Mouse (Mus musculus) heart, embryonic 15.5 days (tissue): ENCODE measurements around the gene Arhgap10. TPM values are rescaled to one million over a fixed set of nuclear protein-coding genes. Genes with fewer than 3 reads are reported as not detected.

Source experiments
- ATAC-seq: fragments of 200-750 bp; cut with Nextera tagmentation; replicated peaks from 2 replicates; pipeline ENCODE4 v1.8.0; 2017; ENCODE audit warnings: low read depth, moderate TSS enrichment; ENCODE audit not compliant: insufficient number of reproducible peaks, insufficient read depth, low FRiP score
- H3K27ac ChIP-seq: fragments of 300-500 bp; sonication (generic); 2 replicates; pipeline ENCODE4 v1.5.1; 2015; ENCODE audit warnings: mild to moderate bottlenecking, inconsistent platforms
- H3K27me3 ChIP-seq: fragments of 300-500 bp; sonication (generic); 2 replicates; pipeline ENCODE4 v1.6.1; 2015; ENCODE audit warnings: inconsistent platforms
- H3K36me3 ChIP-seq: fragments of 300-500 bp; sonication (generic); 2 replicates; pipeline ENCODE4 v1.6.1; 2015; ENCODE audit warnings: mild to moderate bottlenecking, inconsistent platforms
- H3K4me1 ChIP-seq: fragments of 300-500 bp; sonication (generic); replicated peaks from 2 replicates; pipeline ENCODE4 v1.6.1; 2015; ENCODE audit warnings: inconsistent platforms
- H3K4me2 ChIP-seq: fragments of 300-500 bp; sonication (generic); 2 replicates; pipeline ENCODE4 v1.6.1; 2015; ENCODE audit warnings: inconsistent platforms, mild to moderate bottlenecking, moderate library complexity
- H3K4me3 ChIP-seq: fragments of 300-500 bp; sonication (generic); 2 replicates; pipeline ENCODE4 v1.5.1; 2015; ENCODE audit warnings: mild to moderate bottlenecking, inconsistent platforms
- H3K9ac ChIP-seq: fragments of 300-500 bp; sonication (generic); 2 replicates; pipeline ENCODE4 v1.6.1; 2015; ENCODE audit warnings: mild to moderate bottlenecking, inconsistent platforms
- H3K9me3 ChIP-seq: fragments of 300-500 bp; sonication (generic); replicated peaks from 2 replicates; pipeline ENCODE4 v1.6.1; 2016; ENCODE audit warnings: inconsistent platforms
- WGBS: fragments of 180-500 bp; shearing (Covaris S2); methylation state at CpG from one replicate; pipeline ENCODE4 v1.1.7; 2015; ENCODE audit warnings: mixed read lengths; 5-methylcytosine and 5-hydroxymethylcytosine counted together
- polyA plus RNA-seq: library from polyadenylated mRNA; unstranded; fragments of >200 nt; fragmentation: Nextera tagmentation; extraction: Ambion mirVana; gene quantifications from 2 replicates; pipeline ENCODE4 v1.2.1, GENCODE M21; 2015

Arhgap10 gene
- polyA plus RNA-seq, 1 experiment from 2014 or later: 29.3 TPM

DNA sequence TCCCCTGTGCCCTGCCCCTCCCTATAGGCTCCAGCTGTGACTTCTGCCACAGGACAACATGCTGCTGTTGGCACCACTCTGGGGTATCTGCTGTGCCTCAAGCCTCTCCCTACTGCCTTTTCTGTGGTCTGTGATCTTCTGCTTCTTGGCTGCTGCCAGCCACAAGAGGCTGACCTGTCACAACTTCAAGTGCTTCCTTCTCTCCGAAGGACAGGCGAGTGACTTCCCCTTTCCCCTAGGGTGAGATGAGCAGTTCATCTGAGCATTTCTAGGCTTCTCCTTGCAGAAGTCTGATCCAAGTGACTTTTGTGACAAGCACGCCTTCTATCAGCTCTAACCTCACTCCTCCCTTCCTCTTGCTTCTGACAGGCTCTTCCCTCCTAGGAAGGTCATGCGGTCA, 34.1 kb downstream of the Arhgap10 start:
- Histone ChIP-seq H3K4me2 (no peak overlapping the region), H3K4me1 (peaks cover 85% of the 10 kb centered on the region), H3K4me3 (no peak overlapping the region), H3K27me3 (no peaks in the 10 kb centered on the region), H3K36me3 (no peaks in the 10 kb centered on the region), H3K27ac (peak overlapping the region; percentile 12; the same call in 1 of the 2 replicates), H3K9ac (0 out of 2 replicates have a peak overlapping the region, but pooled peaks have one; percentile 11), H3K9me3 (no peaks in the 10 kb centered on the region)
- no peak for ATAC-seq
- 48% methylated on average over 4 of the region's 4 CpGs for WGBS

DNA sequence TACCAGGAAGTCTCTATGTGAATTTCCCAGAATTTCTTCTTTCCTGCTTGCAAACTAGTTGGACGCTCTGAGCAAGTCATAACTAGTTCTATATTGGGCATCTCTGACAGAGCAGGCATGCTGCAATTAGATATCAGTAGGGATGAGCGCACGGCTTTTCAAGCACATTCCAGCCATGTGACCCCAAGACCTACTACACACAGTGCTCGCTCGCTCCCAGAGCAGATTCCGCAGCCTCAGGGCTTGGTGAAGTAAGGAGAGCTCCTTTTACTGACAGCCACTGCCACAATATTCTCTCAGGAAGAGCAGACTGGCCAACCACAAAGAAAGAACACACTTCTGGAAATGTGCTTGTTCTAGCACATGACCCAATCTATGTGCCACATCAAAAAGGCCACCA, 36.0 kb downstream of the Arhgap10 start:
- 0 out of 2 replicates have a peak overlapping the region, but pooled peaks have one; percentile 3 for H3K4me2 ChIP-seq
- no peaks in the 10 kb centered on the region for H3K9me3 ChIP-seq
- 28% methylated on average over 6 of the region's 6 CpGs for WGBS
- peaks cover 81% of the 10 kb centered on the region for H3K4me1 ChIP-seq
- H3K9ac ChIP-seq: no peak overlapping the region
- no peaks in the 10 kb centered on the region for H3K36me3 ChIP-seq
- H3K27ac ChIP-seq: peak overlapping the region; percentile 78
- no peak overlapping the region for H3K4me3 ChIP-seq
- ATAC-seq: peak; percentile 73
- H3K27me3 ChIP-seq: no peaks in the 10 kb centered on the region

- Histone ChIP-seq H3K27ac (peak overlapping the region; percentile 30; the same call in 1 of the 2 replicates), H3K4me3 (no peak overlapping the region), H3K4me1 (peaks cover 66% of the 10 kb centered on the region), H3K4me2 (no peak overlapping the region), H3K9me3 (no peaks in the 10 kb centered on the region), H3K36me3 (no peaks in the 10 kb centered on the region), H3K27me3 (no peaks in the 10 kb centered on the region), H3K9ac (no peak overlapping the region)
- WGBS: 62% methylated on average over 9 of the region's 9 CpGs
- no peak for ATAC-seq
Measured at GRCm38 (mm10) chr8:77479995-77480394, 37.8 kb downstream of the Arhgap10 start.

DNA sequence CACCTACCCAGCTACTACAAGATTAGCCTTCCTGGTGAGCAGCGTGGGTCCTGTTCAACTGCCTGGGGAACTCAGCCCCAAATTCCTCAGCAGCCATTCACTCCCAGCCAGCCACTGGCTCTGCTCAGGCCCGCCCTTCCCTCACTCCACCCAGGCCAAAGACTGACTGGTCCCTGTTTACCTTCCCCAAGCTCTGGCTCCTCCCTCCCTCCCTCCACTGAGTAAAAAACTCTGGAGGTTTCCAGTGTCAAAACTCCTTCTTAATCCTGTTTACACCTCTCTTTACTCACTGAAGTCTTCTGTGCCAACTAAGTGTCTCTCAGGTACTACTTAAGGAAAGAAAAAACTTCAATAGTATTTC, 38.9 kb downstream of the Arhgap10 start:
- Histone ChIP-seq H3K4me1 (peaks cover 65% of the 10 kb centered on the region), H3K27ac (peak overlapping the region; percentile 77), H3K27me3 (no peaks in the 10 kb centered on the region), H3K9me3 (no peaks in the 10 kb centered on the region), H3K36me3 (no peaks in the 10 kb centered on the region), H3K4me2 (no peak overlapping the region), H3K4me3 (no peak overlapping the region), H3K9ac (no peak overlapping the region)
- 27% methylated on average over 2 of the region's 2 CpGs for WGBS
- no peak for ATAC-seq

DNA sequence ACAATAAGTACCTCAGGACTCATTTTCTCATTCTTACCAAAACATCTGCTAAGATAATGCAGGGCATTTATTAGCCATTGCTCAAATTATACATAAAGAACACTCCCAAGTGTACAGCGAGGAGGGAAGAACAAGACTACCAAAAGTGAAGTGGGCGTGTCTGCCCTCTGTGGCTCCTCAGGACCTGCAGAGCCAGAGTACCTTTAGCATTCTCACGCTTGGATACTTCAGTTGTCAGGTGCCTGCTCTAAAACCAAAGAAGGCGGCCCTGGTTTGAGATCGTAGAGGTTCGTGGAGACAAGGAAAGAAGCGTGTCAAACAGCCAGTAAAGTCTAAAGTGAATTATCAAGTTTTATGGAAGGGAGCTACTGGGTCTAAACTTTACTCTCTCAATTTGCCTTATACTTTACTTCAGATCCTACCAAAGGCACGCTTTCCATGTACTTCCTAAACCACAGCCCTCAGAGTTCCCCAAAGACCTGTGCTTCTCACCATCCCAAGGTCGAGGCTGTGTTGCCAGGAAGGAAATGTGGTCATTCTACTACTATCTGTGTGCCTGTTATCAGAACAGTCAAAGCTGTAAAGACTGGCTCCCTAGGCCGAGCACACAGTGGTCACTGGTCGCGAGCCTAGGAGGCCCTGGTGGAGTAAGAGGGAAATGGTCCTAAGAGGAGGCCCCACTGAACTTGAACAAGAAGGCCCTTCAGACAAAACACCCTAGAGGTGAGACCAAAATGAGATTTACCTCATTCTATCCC, 39.4 kb downstream of the Arhgap10 start:
- WGBS: 56% methylated on average over 12 of the region's 12 CpGs

GRCm38 (mm10) chr8:77477684-77478083, 40.1 kb downstream of the Arhgap10 start:
- H3K4me3 ChIP-seq: no peak overlapping the region
- H3K36me3 ChIP-seq: no peaks in the 10 kb centered on the region
- peaks cover 67% of the 10 kb centered on the region for H3K4me1 ChIP-seq
- no peak for ATAC-seq
- H3K27ac ChIP-seq: peak overlapping the region; percentile 77
- H3K4me2 ChIP-seq: no peak overlapping the region
- H3K9ac ChIP-seq: no peak overlapping the region
- 33% methylated on average over 12 of the region's 12 CpGs for WGBS
- no peaks in the 10 kb centered on the region for H3K27me3 ChIP-seq
- no peaks in the 10 kb centered on the region for H3K9me3 ChIP-seq

More for the DNA sequence above, 39.4 kb downstream of the Arhgap10 start:
- H3K27ac ChIP-seq: peak overlapping the region; percentile 77
- no peak overlapping the region for H3K9ac ChIP-seq
- no peak overlapping the region for H3K4me2 ChIP-seq
- no peak for ATAC-seq
- no peaks in the 10 kb centered on the region for H3K27me3 ChIP-seq
- H3K9me3 ChIP-seq: no peaks in the 10 kb centered on the region
- H3K4me3 ChIP-seq: no peak overlapping the region
- peaks cover 65% of the 10 kb centered on the region for H3K4me1 ChIP-seq
- H3K36me3 ChIP-seq: no peaks in the 10 kb centered on the region

- no peak overlapping the region for H3K4me2 ChIP-seq
- H3K9ac ChIP-seq: no peak overlapping the region
- H3K36me3 ChIP-seq: no peaks in the 10 kb centered on the region
- no peak overlapping the region for H3K27ac ChIP-seq
- H3K4me1 ChIP-seq: peaks cover 47% of the 10 kb centered on the region
- 94% methylated on average over 5 of the region's 5 CpGs for WGBS
- no peaks in the 10 kb centered on the region for H3K9me3 ChIP-seq
- no peaks in the 10 kb centered on the region for H3K27me3 ChIP-seq
- no peak for ATAC-seq
- no peak overlapping the region for H3K4me3 ChIP-seq
Measured at GRCm38 (mm10) chr8:77474614-77475013, 43.1 kb downstream of the Arhgap10 start.

DNA sequence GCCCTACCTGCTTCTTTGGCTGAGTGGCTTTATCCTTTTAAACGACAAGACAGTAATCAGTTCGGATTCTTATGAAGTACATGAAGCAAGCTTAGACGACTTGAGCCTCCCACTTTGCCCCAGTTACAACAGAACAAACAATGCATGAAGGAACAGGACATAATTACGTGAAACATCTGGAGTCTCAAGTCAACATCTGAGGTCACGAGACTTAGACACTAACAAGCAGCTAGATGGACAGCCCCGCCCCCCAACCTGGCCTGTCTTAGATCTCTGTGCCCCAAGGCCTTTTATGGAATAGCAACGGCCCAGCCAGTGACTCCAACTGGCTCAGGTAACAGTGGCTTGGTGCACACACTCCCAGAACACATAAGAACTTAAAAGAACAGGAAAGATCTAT, 44.0 kb downstream of the Arhgap10 start:
- Histone ChIP-seq H3K9me3 (no peaks in the 10 kb centered on the region), H3K27ac (peak overlapping the region; percentile 82), H3K9ac (no peak overlapping the region), H3K4me1 (peaks cover 39% of the 10 kb centered on the region), H3K27me3 (no peaks in the 10 kb centered on the region), H3K36me3 (no peaks in the 10 kb centered on the region), H3K4me2 (no peak overlapping the region), H3K4me3 (no peak overlapping the region)
- 38% methylated on average over 7 of the region's 7 CpGs for WGBS
- no peak for ATAC-seq

DNA sequence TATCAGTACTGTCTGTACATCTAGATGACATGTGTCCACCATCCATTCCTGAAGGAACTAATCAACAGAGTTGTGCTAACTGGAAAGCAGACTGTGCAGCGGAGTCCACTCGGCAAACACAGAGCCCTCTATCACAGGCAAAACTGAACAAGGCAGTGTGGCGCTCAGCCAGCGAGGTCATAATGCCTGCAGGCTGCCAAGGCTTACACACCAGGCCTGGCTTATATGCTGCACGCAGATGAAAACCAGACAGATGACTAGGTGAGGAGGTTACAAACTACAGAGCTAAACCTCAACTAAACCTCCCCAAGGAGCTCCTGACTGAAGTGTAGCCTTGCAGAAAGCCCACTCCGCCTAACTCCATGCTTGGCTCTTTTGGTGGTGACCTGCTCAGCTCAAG, 44.4 kb downstream of the Arhgap10 start:
- no peak overlapping the region for H3K9ac ChIP-seq

DNA sequence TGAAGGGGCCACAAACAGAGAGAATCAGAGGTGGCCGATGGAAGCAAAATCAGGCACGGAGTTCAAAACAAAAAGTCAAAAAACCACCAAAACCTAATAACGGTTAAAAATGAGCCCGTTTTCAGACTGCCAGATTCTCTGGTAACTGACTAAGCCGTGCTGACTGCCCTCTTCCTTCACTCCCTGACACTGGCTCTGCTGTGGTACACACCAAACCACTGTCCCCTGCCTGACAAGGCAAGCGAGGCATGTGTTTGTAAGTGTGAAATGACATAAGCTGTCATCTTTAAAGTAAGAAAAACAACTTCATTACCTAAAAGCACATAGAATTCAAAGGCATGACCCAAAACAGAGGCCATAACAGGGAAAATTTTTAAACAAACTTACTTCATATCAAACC, 56.4 kb downstream of the Arhgap10 start:
- Histone ChIP-seq H3K4me2 (no peak overlapping the region), H3K27ac (no peak overlapping the region), H3K36me3 (no peaks in the 10 kb centered on the region), H3K9ac (no peak overlapping the region), H3K9me3 (no peaks in the 10 kb centered on the region), H3K4me3 (no peak overlapping the region), H3K4me1 (peaks cover 8% of the 10 kb centered on the region), H3K27me3 (no peaks in the 10 kb centered on the region)
- no peak for ATAC-seq
- 73% methylated on average over 6 of the region's 6 CpGs for WGBS

More for the DNA sequence above, 44.4 kb downstream of the Arhgap10 start:
- Histone ChIP-seq H3K4me1 (peaks cover 35% of the 10 kb centered on the region), H3K36me3 (no peaks in the 10 kb centered on the region), H3K27me3 (no peaks in the 10 kb centered on the region), H3K4me3 (no peak overlapping the region), H3K4me2 (no peak overlapping the region), H3K27ac (peak overlapping the region; percentile 82), H3K9me3 (no peaks in the 10 kb centered on the region)
- ATAC-seq: peak; percentile 84
- WGBS: 29% methylated on average over 6 of the region's 6 CpGs

- H3K4me1 ChIP-seq: peaks cover 8% of the 10 kb centered on the region
- no peaks in the 10 kb centered on the region for H3K27me3 ChIP-seq
- no peak overlapping the region for H3K9ac ChIP-seq
- no peak overlapping the region for H3K4me2 ChIP-seq
- no peak overlapping the region for H3K27ac ChIP-seq
- H3K36me3 ChIP-seq: no peaks in the 10 kb centered on the region
- no peaks in the 10 kb centered on the region for H3K9me3 ChIP-seq
- no peak overlapping the region for H3K4me3 ChIP-seq
- 73% methylated on average over 2 of the region's 2 CpGs for WGBS
- ATAC-seq: no peak
Measured at GRCm38 (mm10) chr8:77460363-77460762, 57.4 kb downstream of the Arhgap10 start.

- Histone ChIP-seq H3K9ac (no peak overlapping the region), H3K27ac (no peak overlapping the region), H3K27me3 (no peaks in the 10 kb centered on the region), H3K4me1 (peaks cover 6% of the 10 kb centered on the region), H3K9me3 (no peaks in the 10 kb centered on the region), H3K36me3 (no peaks in the 10 kb centered on the region), H3K4me2 (no peak overlapping the region), H3K4me3 (no peak overlapping the region)
- 60% methylated on average over 7 of the region's 7 CpGs for WGBS
- no peak for ATAC-seq
Measured at GRCm38 (mm10) chr8:77459696-77460095, 58.1 kb downstream of the Arhgap10 start.
